Mouse (Mus musculus) E14TG2a.4 (cell line): ENCODE measurements around the gene Serpine2.

Experiments used
- CTCF ChIP-seq: conservative IDR thresholded peaks from 2 replicates; pipeline ENCODE4 v1.5.1; 2014; ENCODE audit warnings: low read length
- NANOG ChIP-seq: IDR thresholded peaks from 2 replicates; pipeline ENCODE4 v1.6.1; 2014; ENCODE audit warnings: borderline replicate concordance, low read length, mixed read lengths
- POU5F1 ChIP-seq: IDR thresholded peaks from 2 replicates; pipeline ENCODE4 v1.6.1; 2014; ENCODE audit warnings: low read length, borderline replicate concordance

GRCm38 (mm10) chr1:79806865-79807264 is 54.1 kb downstream of the Serpine2 start:
- TF ChIP-seq CTCF (no peak), NANOG (no peak), POU5F1 (no peak)
